Mouse (Mus musculus): ENCODE data around the gene Slc9a2.
A peak's percentile ranks its signal among the peaks of the same experiment; 100 is the strongest.
"Not testable (repeated sequence)": the region's sequence is repeated elsewhere in the genome, so short reads cannot be mapped to it uniquely, and the experiment has no call there.

Slc9a2 gene

DNA sequence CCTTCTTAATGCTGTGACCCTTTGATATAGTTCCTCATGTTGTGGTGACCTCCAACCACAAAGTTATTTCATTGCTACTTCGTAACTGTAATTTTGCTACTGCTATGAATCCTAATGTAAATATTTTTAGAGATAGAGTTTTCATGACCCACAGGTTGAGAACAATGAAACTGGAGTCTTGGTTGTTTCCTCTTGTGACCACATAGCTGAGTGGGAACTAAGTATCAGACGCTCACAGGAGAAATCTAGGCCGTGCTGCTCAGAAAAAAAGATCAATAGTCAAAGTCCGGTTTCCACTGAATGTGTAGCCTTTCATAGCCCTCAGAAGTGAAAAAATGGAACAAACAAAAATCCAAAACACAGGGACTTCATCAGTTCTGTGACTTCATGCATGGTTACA is 24.7 kb downstream of the Slc9a2 start:
- no peak for DNase-seq (ENCODE audit: low spot score in 2 of 2)

DNA sequence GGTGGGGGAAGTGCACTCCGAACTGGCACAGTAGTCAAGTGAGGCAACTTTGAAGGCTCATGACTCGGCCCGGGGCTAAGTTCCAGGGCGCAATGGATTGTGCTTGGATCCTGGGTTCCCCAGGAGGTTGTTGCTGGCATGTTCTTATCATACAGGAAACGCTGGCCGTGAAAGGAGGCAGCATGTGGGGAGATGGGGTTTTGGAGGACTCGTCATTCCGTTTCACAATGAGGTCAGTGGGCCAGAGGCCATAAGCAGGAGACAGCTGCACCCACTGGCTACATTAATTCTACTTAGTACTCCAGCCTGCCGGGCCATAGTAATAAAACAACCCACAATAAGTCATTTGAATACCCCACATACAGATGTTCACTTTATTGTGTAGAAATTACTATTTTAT is 34.6 kb downstream of the Slc9a2 start:
- DNase-seq (ENCODE audit: low spot score in 2 of 2) = no peak

DNA sequence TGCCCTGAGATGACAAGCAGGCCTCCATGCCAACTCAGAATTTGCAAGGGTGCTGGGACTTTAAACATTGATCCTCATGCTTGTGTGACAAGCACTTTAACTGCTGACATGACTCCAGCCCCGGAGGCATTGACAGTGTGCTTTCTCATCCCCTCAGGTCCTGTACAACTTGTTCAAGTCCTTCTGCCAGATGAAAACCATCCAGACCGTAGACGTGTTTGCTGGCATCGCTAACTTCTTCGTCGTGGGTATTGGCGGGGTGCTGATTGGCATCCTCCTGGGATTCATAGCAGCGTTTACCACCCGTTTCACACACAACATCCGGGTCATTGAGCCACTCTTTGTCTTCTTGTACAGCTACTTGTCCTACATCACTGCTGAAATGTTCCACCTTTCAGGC is 45.7 kb downstream of the Slc9a2 start:
- no peak for DNase-seq (ENCODE audit: low spot score in 2 of 2)

DNA sequence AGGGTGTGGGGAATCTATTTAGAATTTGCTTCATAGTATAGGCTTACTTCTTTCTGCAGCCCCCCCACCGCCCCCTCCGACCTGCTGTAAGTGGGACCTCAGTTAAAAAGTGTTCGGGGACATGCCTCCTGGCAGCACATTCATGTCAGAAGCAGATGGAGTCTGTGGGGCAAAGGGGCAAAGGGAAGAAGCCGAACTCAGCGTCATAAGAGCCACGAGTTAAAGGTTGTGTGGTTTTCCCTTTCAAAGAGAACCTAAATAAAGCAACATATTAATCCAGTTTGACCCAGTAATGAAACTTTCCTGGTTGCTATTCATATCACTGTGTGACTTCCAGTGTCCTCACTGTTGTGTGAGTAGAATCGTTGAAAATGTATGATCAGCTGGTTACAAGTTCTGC is 47.0 kb downstream of the Slc9a2 start:
- DNase-seq (ENCODE audit: low spot score in 2 of 2) = no peak

DNA sequence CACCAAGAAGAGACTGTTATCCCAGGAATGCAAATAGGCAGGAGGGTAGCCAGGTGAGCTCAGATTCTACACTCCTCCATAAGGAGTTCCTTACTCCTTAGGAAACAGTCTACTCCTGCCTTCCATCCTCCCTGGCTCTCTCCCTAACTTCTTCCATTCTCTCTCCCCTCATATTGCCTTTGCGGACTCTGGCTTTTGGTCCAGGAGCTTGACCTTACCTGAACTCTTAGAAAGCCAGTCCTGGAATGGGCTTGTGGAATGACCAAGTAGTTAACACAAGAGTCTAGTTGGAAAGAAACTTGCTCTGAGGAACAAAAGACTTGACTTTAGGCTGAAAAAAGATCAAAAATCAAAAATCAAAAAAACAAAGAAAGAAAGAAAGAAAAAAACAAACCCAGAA is 48.3 kb downstream of the Slc9a2 start:
- DNase-seq (ENCODE audit: low spot score in 2 of 2) = no peak

DNA sequence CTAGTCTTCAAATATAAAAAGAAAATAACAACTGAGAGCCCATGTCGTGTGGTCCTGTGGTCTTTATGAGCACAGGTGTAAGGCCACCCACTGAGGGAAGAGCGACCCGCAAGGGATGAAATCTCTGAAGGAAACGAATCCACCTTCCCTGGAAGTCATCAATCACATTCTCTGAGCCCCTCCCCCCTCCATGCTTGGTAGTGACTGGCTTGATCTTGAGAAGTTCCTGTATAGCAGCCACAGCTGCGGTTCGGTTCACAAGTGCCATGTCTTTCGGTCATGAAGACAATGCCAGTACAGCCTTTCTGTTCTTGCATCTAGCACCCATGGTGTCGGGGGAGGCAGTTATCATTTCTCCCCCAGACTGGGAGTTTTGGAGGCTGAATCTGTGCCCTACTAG is 57.3 kb downstream of the Slc9a2 start:
- DNase-seq (ENCODE audit: low spot score in 2 of 2) = no peak

DNA sequence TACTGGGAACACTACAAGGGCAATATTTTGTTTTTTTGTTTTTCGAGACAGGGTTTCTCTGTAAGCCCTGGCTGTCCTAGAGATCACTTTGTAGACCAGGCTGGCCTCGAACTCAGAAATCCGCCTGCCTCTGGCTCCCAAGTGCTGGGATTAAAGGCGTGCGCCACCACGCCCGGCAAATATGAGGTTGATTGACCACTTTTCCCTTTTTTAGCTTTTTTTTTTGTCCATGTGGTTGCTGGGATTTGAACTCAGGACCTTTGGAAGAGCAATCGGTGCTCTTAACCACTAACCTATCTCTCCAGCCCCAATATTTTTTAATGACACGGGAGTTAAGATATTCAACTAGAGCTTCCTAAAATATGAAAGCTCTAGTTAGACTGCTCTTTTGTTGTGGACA is 57.9 kb downstream of the Slc9a2 start:
- DNase-seq (ENCODE audit: low spot score in 2 of 2) = not testable (repeated sequence)

DNA sequence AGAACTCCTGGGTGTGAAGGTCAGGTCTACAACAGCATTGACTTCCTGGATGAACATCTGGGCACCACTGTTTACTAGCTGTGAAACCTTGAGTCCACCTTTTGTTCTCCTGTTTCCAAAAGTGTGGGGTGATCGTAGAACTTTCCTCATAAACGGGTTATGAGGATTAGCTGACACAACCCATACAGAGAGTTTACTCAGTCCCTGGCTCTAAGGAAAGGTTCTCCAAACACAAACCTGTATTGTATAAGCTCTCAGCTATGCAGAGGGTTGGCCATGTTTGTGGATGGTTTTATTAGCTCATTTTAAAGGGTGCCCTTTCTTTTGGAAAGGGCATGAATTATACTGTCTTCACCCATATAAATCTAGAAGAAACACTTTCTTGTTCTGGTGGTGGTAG is 60.4 kb downstream of the Slc9a2 start:
- no peak for DNase-seq (ENCODE audit: low spot score in 2 of 2)

DNA sequence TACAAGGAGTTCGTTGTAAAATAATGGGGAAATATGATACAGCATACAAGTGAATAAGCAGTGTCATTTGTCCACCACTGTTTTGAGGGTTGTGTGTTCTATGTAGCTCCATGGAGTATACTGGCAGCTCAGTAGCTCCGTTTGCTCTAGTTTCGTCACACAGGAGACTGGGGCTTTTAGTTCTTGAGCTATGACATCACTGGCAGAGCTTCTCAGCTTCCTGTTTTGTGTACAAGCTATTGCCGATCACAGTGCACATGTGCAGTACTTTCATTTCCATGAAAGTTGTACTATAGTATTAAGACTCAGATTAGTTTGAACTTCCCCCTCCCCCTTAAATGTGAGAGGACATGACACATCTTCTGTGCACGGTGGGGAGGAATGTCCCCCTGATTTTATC is 65.7 kb downstream of the Slc9a2 start:
- no peak for DNase-seq (ENCODE audit: low spot score in 2 of 2)

DNA sequence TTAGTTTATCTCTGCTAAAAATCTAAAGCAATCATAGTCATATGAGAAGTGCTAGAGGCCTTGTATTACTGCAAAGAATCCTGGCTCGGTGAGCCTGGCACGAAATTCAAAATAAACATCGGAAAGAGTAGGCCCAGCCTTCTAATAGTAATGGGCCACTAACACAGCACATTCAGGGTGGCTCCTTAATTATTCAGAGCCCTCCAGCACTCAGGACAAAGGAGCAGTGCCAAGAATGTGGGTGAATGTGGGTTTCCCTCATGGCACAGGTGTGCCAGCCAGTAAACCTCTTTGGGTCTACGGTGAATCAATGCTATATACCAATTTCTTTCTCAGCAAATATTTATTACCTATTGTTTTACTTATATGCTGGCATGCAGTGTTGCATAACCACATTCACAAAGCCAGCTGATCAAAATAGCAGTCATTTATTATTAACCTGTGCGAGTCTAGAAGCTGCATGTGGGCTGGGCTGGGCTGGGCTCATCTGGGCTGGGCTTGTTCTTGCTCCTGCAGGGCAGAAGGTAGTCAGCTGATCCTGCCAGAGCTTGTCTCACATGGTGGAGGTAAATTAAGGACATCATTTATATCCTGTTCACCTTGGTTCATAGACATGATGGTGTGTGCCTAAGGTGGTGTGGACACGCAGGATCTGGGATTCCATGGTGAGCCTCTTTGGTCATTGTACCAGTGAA is 79.5 kb downstream of the Slc9a2 start:
- no peak for DNase-seq (ENCODE audit: low spot score in 2 of 2)

DNA sequence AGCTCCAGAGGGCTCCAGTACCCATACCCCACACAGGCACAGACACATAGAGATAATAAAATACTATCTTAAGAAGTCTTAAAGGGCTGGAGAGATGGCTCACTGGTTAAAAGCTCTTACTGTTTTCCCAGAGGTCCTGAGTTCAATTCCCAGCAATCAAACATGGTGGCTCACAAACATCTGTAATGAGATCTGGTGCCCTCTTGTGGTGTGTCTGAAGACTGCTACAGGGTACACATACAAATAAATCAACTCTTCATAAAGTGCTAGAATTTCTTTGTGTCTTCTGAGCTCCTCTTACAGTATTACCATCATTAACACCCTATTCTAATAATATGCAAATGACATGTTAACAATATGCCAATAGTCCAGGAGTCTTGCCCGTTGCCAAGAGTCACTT is 83.7 kb downstream of the Slc9a2 start:
- DNase-seq (ENCODE audit: low spot score in 2 of 2) = no peak

DNA sequence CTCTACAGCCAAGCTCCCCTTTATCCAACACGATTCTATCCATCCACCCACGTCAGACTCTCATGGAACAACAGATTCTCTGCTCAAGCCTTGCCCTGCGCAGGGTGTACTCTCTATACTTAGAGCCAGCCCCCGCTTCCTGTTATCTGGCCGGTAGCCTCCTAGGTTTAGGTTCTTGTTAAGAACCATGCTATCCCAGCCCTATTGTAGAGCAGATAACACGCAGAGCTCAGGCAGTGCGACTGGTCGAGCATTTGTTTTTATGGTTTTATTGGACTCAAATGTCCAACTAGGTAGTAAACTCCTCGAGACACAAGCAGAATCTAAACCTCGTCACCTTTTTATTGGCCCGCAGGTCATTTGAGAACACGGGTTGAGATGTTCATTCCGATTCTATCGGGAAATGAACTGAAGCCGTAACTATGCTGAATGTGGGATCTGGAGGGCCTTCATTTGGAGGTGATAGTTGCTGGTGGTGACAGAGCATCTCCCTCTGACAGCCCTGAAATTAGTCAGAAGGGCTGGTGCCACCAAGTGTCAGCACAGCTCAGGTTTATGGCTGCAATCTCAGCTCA is 84.4 kb downstream of the Slc9a2 start:
- no peak for DNase-seq (ENCODE audit: low spot score in 2 of 2)

DNA sequence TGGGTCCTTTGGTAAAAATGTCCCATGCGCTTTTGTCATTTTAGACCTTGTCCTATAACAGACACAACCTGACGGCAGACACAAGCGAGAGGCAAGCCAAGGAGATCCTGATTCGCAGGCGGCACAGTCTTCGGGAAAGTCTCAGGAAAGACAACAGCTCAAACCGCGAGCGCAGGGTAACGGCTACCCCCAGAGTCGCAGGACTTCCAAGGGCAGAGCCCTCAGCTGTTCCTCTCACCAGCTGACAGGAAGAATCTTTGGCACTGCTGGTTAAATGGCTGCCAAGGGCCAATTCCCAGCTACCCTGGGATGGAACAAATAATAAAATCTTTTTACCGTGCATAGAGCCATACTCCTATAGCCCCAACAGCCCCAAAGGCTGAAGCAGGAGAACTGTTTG is 85.1 kb downstream of the Slc9a2 start:
- no peak for DNase-seq (ENCODE audit: low spot score in 2 of 2)

DNA sequence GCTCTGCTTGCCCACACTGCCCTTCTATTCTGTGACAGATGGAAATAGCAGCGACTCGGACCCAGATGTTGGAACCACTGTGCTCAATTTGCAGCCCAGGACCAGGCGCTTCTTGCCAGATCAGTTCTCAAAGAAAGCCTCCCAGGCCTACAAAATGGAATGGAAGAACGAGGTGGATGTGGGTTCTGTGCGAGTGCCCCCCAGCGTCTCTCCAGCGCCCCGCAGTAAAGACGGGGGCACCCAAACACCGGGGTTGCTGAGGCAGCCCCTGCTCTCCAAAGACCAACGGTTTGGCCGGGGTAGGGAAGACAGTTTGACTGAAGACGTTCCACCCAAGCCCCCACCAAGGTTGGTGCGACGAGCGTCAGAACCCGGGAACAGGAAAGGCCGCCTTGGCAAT is 87.2 kb downstream of the Slc9a2 start:
- DNase-seq (ENCODE audit: low spot score in 2 of 2) = no peak

DNA sequence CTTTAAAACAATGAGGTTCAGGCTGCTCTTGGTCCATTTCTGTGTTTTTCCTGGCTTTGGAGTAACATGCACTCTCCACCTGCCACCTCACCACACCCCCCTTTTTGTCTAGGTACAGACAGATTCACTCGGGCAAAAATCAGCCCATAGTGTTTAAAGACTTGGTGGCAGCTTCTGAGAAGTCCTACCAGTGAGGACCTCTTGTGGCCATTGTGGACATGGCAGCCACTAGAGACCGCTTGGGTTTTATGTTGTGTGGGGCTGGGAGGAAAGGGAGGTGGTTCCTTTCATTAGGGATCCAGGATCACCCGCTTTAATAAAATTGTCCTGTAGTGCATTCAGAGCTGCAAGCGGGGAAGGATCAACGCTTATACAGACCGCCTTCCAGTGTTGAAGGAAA is 88.2 kb downstream of the Slc9a2 start:
- DNase-seq (ENCODE audit: low spot score in 2 of 2) = peak in 1 of 2 experiments; percentile 29

DNA sequence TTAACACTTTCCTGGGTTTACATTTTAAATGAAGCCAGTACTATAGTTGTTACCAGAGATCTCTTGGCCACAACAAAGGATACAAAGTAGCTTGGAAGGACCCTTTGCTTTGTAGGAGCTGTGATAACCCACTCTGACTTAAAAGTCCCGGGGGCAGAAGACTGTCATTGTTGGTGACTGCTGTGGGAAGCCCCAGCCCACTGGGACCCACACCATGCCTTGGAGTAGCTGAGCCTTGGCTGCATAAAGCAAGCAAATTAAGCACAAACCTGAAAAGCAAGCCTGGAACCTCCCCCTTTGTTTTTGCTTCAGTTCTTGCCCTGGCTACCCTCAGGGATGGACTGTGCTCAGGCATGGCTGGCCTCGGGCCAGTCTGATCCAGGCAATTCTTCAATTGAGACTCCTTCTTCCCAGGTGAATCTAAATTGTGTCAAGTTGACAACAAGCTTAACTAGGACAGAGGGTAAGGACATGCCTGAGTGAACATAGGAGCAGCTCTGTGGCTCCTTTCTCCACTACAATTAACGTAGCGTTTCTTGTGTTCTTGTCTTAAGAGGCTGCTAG is 89.0 kb downstream of the Slc9a2 start:
- no peak for DNase-seq (ENCODE audit: low spot score in 2 of 2)

DNA sequence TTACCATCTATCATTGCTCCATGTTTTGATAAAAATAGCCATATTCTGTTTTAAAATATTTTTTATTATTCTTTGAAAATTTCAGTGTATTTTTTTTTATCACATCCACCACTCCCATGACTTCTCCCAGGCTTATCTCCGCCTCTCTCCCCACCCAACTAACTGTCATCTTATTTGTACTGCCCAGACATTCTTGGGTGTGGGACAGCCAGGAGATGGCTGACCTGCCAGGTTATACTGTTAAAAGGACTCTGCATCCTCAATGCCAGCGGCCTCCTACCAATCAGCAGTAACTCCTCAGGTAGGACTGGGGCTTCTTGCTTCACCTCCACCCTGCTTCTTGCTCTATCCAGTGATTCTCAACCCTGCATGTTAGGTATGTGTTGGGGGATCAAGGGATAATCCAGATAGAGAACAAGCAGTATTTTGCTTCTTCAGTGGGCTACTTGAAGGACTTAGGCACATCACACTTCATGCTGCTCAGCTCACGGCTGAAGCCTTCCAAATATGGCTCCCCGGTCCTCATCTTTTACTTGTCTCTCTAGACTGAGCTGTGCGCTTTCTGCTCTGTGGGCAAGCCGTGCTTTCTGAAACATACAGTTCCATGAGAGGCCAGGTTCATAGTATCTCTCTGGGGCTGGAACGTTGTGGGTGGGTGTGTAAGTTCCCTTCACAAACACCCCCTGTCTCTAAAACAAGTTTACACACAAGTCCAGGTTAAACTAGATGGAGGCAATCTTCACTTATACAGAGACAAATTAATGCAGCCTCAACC is 91.0 kb downstream of the Slc9a2 start:
- DNase-seq (ENCODE audit: low spot score in 2 of 2) = no peak

DNA sequence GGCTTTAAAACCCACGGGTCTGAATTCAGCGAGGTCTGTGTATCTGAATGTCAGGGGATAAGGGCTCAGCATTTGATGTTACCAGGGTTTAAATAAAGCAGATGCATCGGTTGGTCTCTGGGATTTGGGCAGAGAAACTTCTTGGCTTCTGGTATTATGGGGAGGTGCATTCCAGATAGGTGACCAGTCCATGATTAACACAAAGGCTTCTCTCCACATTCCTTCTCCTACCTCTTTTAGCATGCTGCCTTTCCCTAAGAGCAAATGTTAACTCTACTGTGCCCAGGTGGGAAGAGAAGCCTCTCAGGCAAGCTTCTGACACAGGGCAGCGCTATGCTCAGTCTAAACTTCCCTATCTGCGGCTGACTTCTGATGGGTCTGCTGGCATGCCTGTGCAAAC is 92.9 kb downstream of the Slc9a2 start:
- DNase-seq (ENCODE audit: low spot score in 2 of 2) = no peak

DNA sequence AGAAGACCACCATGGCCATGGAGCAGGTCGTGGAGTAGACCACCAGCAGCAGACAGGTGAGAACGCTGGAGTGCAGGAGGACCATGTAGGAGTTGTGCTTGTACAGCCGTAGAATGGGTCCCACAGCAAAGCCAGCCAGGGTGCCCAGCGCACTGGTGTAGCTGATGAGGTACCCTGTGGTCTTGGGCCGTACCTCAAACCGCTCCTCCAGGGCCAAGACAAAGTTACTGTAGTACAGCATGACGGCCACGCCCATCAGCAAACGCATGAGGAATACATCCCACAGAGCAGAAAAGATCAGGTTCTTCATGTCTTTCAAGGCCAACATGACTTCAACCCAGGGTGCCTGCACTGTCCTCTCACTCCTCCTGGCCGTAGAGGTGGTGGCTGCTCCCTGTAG is 93.7 kb downstream of the Slc9a2 start:
- no peak for DNase-seq (ENCODE audit: low spot score in 2 of 2)

DNA sequence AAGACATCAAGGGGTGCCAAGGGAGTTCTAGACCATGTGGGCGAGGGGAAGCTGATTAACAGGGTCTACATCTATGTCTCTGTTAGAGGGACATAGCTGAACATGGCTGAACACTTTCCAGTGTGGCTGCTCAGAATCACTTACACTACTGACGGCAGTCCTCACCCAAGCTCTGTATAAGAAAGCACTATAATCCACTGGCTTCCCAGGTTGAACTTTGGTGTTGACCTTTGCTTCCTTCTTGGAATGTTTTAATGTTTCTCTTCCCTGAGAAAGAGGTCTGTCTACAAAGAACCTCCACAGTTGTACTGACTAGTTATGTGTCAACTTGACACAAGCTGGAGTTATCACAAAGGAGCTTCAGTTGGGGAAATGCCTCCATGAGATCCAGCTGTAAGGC is 95.7 kb downstream of the Slc9a2 start:
- DNase-seq (ENCODE audit: low spot score in 2 of 2) = no peak

DNA sequence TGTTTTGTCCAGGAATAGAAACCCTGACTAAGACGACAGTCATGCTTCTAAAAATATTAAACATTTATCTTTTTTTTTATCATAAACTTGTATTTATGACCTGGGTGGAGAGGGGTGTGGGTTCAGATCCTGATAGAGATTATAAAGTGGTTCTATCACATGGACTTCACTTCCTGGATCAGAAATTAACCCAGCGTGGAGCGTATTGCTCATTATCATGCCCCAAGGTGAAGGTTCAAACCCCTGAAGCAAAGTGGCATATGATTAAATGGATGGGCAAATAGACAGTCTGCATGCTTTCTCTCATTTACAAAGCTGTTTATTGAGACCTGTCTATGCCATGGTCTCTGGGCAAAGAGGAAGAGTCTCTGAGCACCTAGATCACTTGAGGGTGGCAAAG is 96.4 kb downstream of the Slc9a2 start:
- DNase-seq (ENCODE audit: low spot score in 2 of 2) = no peak

DNA sequence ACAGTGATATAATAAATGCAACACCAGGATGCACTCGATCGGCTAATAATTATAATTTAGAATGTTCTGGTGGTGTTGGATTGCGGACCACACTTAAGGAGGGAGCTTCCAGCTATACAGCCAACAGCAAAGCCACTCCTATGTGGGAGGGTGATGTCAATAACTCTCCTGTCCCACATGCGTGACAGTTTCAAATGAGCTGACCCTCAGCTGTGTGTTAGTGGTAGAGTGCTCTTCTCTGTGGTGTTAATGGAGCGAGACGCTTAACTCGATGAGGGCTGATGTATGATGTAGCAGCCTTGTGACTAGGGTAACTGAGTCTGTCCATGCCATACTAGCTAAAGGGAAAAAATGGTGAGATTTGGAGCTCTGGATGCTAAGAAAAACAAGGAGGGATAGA is 103.1 kb downstream of the Slc9a2 start:
- no peak for DNase-seq (ENCODE audit: low spot score in 2 of 2)

DNA sequence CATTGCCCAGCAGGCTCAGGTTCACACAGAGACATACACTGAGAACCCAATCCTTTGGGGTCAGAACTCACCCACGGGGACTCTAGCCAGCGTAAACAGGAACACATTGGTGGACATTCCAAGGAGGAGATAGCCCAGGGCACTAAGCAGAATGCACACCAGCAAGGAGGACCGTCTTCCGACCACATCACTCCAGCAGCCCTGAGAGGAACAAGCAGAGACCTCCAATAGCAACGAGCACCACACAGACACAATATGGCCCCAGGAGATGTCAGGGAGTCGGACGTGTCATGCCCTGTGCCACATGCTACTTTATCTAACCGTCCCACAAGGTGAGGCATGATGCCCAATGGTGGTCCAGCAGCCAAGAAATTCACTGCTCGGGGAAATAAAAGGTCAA is 103.9 kb downstream of the Slc9a2 start:
- no peak for DNase-seq (ENCODE audit: low spot score in 2 of 2)
